Mouse (Mus musculus) embryonic facial prominence, embryonic 15.5 days (tissue): Measurements from ENCODE around the gene Cpt1b. TPM values are rescaled to one million over a fixed set of nuclear protein-coding genes. Genes with fewer than 3 reads are reported as not detected.

Experiments
- ATAC-seq: fragments of 200-750 bp; cut with Nextera tagmentation; 2 replicates; pipeline ENCODE4 v1.8.0; 2017; ENCODE audit warnings: low read depth, moderate TSS enrichment; ENCODE audit not compliant: insufficient number of reproducible peaks, low FRiP score, low TSS enrichment
- H3K27ac ChIP-seq: fragments of 300-500 bp; sonication (generic); replicated peaks from 2 replicates; pipeline ENCODE4 v1.5.1; 2015; ENCODE audit warnings: mild to moderate bottlenecking, inconsistent platforms
- H3K27me3 ChIP-seq: fragments of 300-500 bp; sonication (generic); 2 replicates; pipeline ENCODE4 v1.6.1; 2015; ENCODE audit warnings: inconsistent platforms
- H3K36me3 ChIP-seq: fragments of 300-500 bp; sonication (generic); 2 replicates; pipeline ENCODE4 v1.6.1; 2015; ENCODE audit warnings: mild to moderate bottlenecking, inconsistent platforms
- H3K4me1 ChIP-seq: fragments of 300-500 bp; sonication (generic); 2 replicates; pipeline ENCODE4 v1.6.1; 2015; ENCODE audit warnings: inconsistent platforms
- H3K4me2 ChIP-seq: fragments of 300-500 bp; sonication (generic); replicated peaks from 2 replicates; pipeline ENCODE4 v1.6.1; 2015; ENCODE audit warnings: mild to moderate bottlenecking, inconsistent platforms
- H3K4me3 ChIP-seq: fragments of 300-500 bp; sonication (generic); replicated peaks from 2 replicates; pipeline ENCODE4 v1.5.1; 2015; ENCODE audit warnings: mild to moderate bottlenecking, inconsistent platforms
- H3K9ac ChIP-seq: fragments of 300-500 bp; sonication (generic); 2 replicates; pipeline ENCODE4 v1.6.1; 2015; ENCODE audit warnings: inconsistent platforms
- H3K9me3 ChIP-seq: fragments of 300-500 bp; sonication (generic); replicated peaks from 2 replicates; pipeline ENCODE4 v1.6.1; 2016; ENCODE audit warnings: inconsistent platforms
- WGBS: fragments of 180-500 bp; shearing (Covaris S2); methylation state at CpG from one replicate; pipeline ENCODE4 v1.1.7; 2015; 5-methylcytosine and 5-hydroxymethylcytosine counted together
- polyA plus RNA-seq: library from polyadenylated mRNA; unstranded; fragments of >200 nt; fragmentation: Nextera tagmentation; extraction: Ambion mirVana; gene quantifications from 2 replicates; pipeline ENCODE4 v1.2.1, GENCODE M21; 2015

The Cpt1b gene
- polyA plus RNA-seq, 1 experiment from 2014 or later = 1.1 TPM

GRCm38 (mm10) chr15:89410118-89410517 lies 15.5 kb downstream of the Cpt1b start, which contains the start of gene Syce3:
Gene Syce3, minus strand, starts transcription at chr15:89410503.
- H3K4me2 ChIP-seq = no peak within 1 kb of the TSS
- no peaks in the 10 kb centered on the region for H3K27me3 ChIP-seq
- H3K4me3 ChIP-seq = no peak within 1 kb of the TSS
- H3K9ac ChIP-seq = no peak within 1 kb of the TSS
- H3K27ac ChIP-seq = no peak within 1 kb of the TSS
- WGBS = 82% methylated on average over 22 of the region's 24 CpGs
- H3K36me3 ChIP-seq = no peaks in the 10 kb centered on the region
- no peaks in the 10 kb centered on the region for H3K4me1 ChIP-seq
- no peak for ATAC-seq
- peaks cover 3% of the 10 kb centered on the region; the same call in 1 of the 2 replicates for H3K9me3 ChIP-seq

DNA sequence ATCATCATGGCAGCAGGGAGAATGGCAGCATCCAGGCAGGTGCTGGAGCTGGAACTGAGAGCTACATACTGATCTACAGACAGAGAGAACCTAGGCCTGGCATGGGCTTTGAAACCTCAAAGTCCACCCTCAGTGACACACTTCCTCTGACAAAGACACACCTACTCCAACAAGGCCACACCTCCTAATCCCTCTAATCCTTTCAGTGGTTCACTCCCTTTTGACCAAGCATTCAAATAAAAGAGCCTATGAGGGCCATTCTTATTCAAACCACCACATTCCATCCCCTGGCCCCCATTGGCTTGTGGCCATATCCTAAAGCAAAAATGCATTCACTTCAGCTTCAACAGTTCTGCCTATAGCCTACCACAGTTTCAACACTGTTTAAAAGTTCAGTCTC lies 19.0 kb downstream of the Cpt1b start:
- no peak for ATAC-seq
- no peak overlapping the region for H3K4me2 ChIP-seq

GRCm38 (mm10) chr15:89404831-89405623 lies 20.6 kb downstream of the Cpt1b start:
- H3K4me3 ChIP-seq = no peak overlapping the region
- no peaks in the 10 kb centered on the region for H3K4me1 ChIP-seq
- WGBS = 82% methylated on average over 10 of the region's 10 CpGs
- peaks cover 3% of the 10 kb centered on the region; the same call in 1 of the 2 replicates for H3K9me3 ChIP-seq
- H3K4me2 ChIP-seq = no peak overlapping the region
- no peak for ATAC-seq
- H3K9ac ChIP-seq = no peak overlapping the region
- H3K27ac ChIP-seq = no peak overlapping the region
- H3K27me3 ChIP-seq = no peaks in the 10 kb centered on the region
- H3K36me3 ChIP-seq = no peaks in the 10 kb centered on the region

More for the DNA sequence above, 19.0 kb downstream of the Cpt1b start:
- no peak overlapping the region for H3K9ac ChIP-seq
- no peaks in the 10 kb centered on the region for H3K27me3 ChIP-seq
- peaks cover 3% of the 10 kb centered on the region; the same call in 1 of the 2 replicates for H3K9me3 ChIP-seq
- H3K27ac ChIP-seq = no peak overlapping the region
- H3K4me1 ChIP-seq = no peaks in the 10 kb centered on the region
- H3K36me3 ChIP-seq = no peaks in the 10 kb centered on the region
- no peak overlapping the region for H3K4me3 ChIP-seq

- no peak overlapping the region for H3K9ac ChIP-seq
- H3K4me1 ChIP-seq = no peaks in the 10 kb centered on the region
- no peak overlapping the region for H3K4me3 ChIP-seq
- H3K9me3 ChIP-seq = no peaks in the 10 kb centered on the region
- ATAC-seq = no peak
- no peaks in the 10 kb centered on the region for H3K27me3 ChIP-seq
- no peak overlapping the region for H3K4me2 ChIP-seq
- H3K27ac ChIP-seq = no peak overlapping the region
- H3K36me3 ChIP-seq = no peaks in the 10 kb centered on the region
- 92% methylated on average over 1 of the region's 1 CpGs for WGBS
Measured at GRCm38 (mm10) chr15:89402471-89402870, 23.2 kb downstream of the Cpt1b start.

DNA sequence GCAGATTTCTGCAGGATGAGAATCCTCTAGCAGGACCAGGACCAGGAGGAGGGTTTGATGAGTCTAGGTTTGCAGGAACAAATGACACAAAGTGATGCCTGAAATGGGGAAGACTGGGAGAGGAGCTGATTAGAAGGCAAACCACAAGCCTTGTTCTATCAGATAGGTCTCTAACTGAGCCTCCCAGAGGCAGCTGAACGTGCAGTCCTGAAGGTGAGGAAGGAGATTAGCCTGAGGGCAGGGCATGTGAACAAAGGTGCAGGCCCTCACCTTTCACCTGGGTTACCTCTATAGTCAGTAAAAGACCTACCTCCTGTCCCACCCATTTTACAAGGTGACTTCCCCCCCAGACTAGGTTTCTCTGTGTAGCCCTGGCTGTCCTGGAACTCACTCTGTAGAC lies 25.9 kb downstream of the Cpt1b start:
- no peak for ATAC-seq
- WGBS = 25% methylated on average over 1 of the region's 1 CpGs
- H3K4me2 ChIP-seq = no peak overlapping the region
- no peak overlapping the region for H3K9ac ChIP-seq
- no peak overlapping the region for H3K4me3 ChIP-seq
- H3K36me3 ChIP-seq = no peaks in the 10 kb centered on the region
- H3K4me1 ChIP-seq = no peaks in the 10 kb centered on the region
- H3K27ac ChIP-seq = no peak overlapping the region
- no peaks in the 10 kb centered on the region for H3K9me3 ChIP-seq
- H3K27me3 ChIP-seq = no peaks in the 10 kb centered on the region

DNA sequence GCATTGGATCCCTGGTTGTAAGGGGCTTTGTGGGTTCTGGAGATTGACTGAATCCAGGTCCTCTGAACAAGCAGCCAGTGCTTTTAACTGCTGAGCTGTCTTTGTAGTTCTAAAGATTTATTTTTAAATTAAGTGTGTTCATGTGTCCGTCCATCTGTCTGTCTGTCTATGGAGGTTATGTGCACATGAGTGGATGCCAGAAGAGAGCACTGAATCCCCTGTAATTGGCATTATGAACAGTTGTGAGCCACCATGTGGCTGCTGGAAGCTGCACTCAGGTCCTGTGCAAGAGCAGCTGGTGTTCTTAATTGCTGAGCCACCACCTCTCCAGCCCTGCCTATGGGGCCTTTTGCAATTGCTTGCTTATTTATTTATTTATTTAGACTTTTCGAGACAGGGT lies 27.5 kb downstream of the Cpt1b start:
- no peaks in the 10 kb centered on the region for H3K36me3 ChIP-seq
- WGBS = 84% methylated on average over 2 of the region's 2 CpGs

DNA sequence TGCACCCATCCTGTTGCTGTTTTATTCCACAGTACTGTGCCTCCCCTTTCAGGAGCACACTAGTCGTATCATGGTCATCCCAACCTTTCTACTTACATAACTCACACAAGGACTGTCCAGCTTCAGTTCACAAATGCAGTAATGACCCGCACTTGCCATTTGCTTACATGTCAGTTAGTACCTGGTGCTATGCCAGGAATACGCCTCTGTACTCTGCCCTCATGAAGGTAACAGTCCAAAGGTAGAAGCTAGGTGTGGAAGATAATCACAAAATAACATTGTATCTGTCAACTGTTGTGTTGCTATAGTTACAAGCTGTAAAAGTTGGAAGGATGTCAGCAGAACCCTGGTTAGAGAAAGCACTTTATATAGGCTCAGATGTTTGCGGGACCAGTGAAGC lies 28.8 kb downstream of the Cpt1b start:
- 87% methylated on average over 4 of the region's 4 CpGs for WGBS
- no peaks in the 10 kb centered on the region for H3K4me1 ChIP-seq
- H3K36me3 ChIP-seq = no peaks in the 10 kb centered on the region
- H3K27ac ChIP-seq = no peak overlapping the region
- no peak for ATAC-seq
- no peak overlapping the region for H3K9ac ChIP-seq
- no peaks in the 10 kb centered on the region for H3K9me3 ChIP-seq
- no peak overlapping the region for H3K4me2 ChIP-seq
- H3K4me3 ChIP-seq = no peak overlapping the region
- H3K27me3 ChIP-seq = no peaks in the 10 kb centered on the region

More for the DNA sequence above, 27.5 kb downstream of the Cpt1b start:
- H3K4me2 ChIP-seq = no peak overlapping the region
- no peaks in the 10 kb centered on the region for H3K27me3 ChIP-seq
- no peaks in the 10 kb centered on the region for H3K9me3 ChIP-seq
- no peaks in the 10 kb centered on the region for H3K4me1 ChIP-seq
- no peak overlapping the region for H3K27ac ChIP-seq
- no peak overlapping the region for H3K4me3 ChIP-seq
- ATAC-seq = no peak
- no peak overlapping the region for H3K9ac ChIP-seq

DNA sequence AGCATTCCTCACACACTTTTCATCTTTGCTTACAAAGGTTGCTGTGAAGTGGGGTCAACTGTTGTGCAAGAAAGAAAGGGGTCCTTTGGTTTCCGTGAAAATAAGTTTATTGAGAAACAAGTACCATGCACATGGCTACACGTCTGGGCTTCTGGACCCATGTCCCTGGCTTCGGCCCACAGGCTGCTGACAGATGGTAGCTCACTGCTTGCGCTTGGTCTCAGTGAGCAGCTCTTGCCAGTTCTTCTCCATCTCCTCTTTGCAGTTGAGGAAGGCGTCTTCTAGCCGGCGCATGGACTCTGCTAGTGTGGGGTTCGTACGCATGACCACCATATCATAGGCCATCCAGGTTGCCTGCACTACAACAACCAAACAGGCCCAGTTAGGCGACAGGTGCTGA lies 35.6 kb downstream of the Cpt1b start:
- ATAC-seq = no peak
- Histone ChIP-seq H3K36me3 (no peaks in the 10 kb centered on the region), H3K27me3 (no peaks in the 10 kb centered on the region), H3K4me2 (no peak overlapping the region), H3K27ac (no peak overlapping the region), H3K9ac (no peak overlapping the region), H3K4me3 (no peak overlapping the region), H3K9me3 (no peaks in the 10 kb centered on the region), H3K4me1 (no peaks in the 10 kb centered on the region)
- WGBS = 93% methylated on average over 10 of the region's 10 CpGs

- 29% methylated on average over 12 of the region's 12 CpGs for WGBS
- H3K27ac ChIP-seq = no peak overlapping the region
- peaks cover 6% of the 10 kb centered on the region; the same call in 1 of the 2 replicates for H3K27me3 ChIP-seq
- H3K4me1 ChIP-seq = no peaks in the 10 kb centered on the region
- H3K9ac ChIP-seq = no peak overlapping the region
- H3K4me2 ChIP-seq = no peak overlapping the region
- H3K4me3 ChIP-seq = no peak overlapping the region
- H3K9me3 ChIP-seq = no peaks in the 10 kb centered on the region
- H3K36me3 ChIP-seq = no peaks in the 10 kb centered on the region
- no peak for ATAC-seq
Measured at GRCm38 (mm10) chr15:89387127-89387526, 38.5 kb downstream of the Cpt1b start.

- WGBS = 81% methylated on average over 7 of the region's 7 CpGs
- no peaks in the 10 kb centered on the region for H3K4me1 ChIP-seq
- no peak within 1 kb of the TSS for H3K4me3 ChIP-seq
- peaks cover 12% of the 10 kb centered on the region for H3K27me3 ChIP-seq
- no peaks in the 10 kb centered on the region for H3K36me3 ChIP-seq
- H3K4me2 ChIP-seq = no peak within 1 kb of the TSS
- no peak within 1 kb of the TSS for H3K9ac ChIP-seq
- H3K9me3 ChIP-seq = no peaks in the 10 kb centered on the region
- no peak within 1 kb of the TSS for H3K27ac ChIP-seq
- no peak for ATAC-seq
Measured at GRCm38 (mm10) chr15:89384617-89385016, 41.0 kb downstream of the Cpt1b start, which contains the start of gene Klhdc7b. Gene Klhdc7b, plus strand, starts transcription at chr15:89384917.

- H3K9me3 ChIP-seq = no peaks in the 10 kb centered on the region
- H3K4me3 ChIP-seq = peak overlapping the region; percentile 38
- ATAC-seq = no peak
- peak overlapping the region; percentile 55 for H3K4me2 ChIP-seq
- 12% methylated on average over 10 of the region's 10 CpGs for WGBS
- H3K27ac ChIP-seq = no peak overlapping the region
- H3K36me3 ChIP-seq = no peaks in the 10 kb centered on the region
- H3K27me3 ChIP-seq = peaks cover 51% of the 10 kb centered on the region
- no peak overlapping the region for H3K9ac ChIP-seq
- peaks cover 26% of the 10 kb centered on the region for H3K4me1 ChIP-seq
Measured at GRCm38 (mm10) chr15:89379429-89379828, 46.2 kb downstream of the Cpt1b start.
